Mouse (Mus musculus): ENCODE results near the gene Casp6.

Gene Casp6

GRCm38 (mm10) chr3:129923581-129923980 is 22.4 kb downstream of the Casp6 start:
- no peak for DNase-seq (ENCODE audit: low spot score)

- DNase-seq (ENCODE audit: low spot score): no peak
These were observed 24.6 kb downstream of the Casp6 start for GRCm38 (mm10) chr3:129925861-129926260.

GRCm38 (mm10) chr3:129930213-129930778 is 29.1 kb downstream of the Casp6 start:
- no peak for DNase-seq (ENCODE audit: low spot score)

GRCm38 (mm10) chr3:129932443-129932842 is 31.2 kb downstream of the Casp6 start:
- DNase-seq (ENCODE audit: low spot score): no peak

GRCm38 (mm10) chr3:129936561-129936960 is 35.3 kb downstream of the Casp6 start:
- no peak for DNase-seq (ENCODE audit: low spot score)

GRCm38 (mm10) chr3:129937848-129938247 is 36.6 kb downstream of the Casp6 start:
- DNase-seq (ENCODE audit: low spot score): no peak

- no peak for DNase-seq (ENCODE audit: low spot score)
These were observed 37.8 kb downstream of the Casp6 start for GRCm38 (mm10) chr3:129939058-129939457.

GRCm38 (mm10) chr3:129940780-129941179 is 39.6 kb downstream of the Casp6 start:
- no peak for DNase-seq (ENCODE audit: low spot score)

- no peak for DNase-seq (ENCODE audit: low spot score)
These were observed 40.1 kb downstream of the Casp6 start for GRCm38 (mm10) chr3:129941291-129941690.

- no peak for DNase-seq (ENCODE audit: low spot score)
These were observed 42.6 kb downstream of the Casp6 start for GRCm38 (mm10) chr3:129943813-129944212.

GRCm38 (mm10) chr3:129946217-129946914 is 45.1 kb downstream of the Casp6 start:
- DNase-seq (ENCODE audit: low spot score): no peak

GRCm38 (mm10) chr3:129948359-129948758 is 47.1 kb downstream of the Casp6 start:
- no peak for DNase-seq (ENCODE audit: low spot score)

- DNase-seq (ENCODE audit: low spot score): no peak
These were observed 48.0 kb downstream of the Casp6 start for GRCm38 (mm10) chr3:129949158-129949773.

GRCm38 (mm10) chr3:129953296-129953695 is 52.1 kb downstream of the Casp6 start:
- no peak for DNase-seq (ENCODE audit: low spot score)

- DNase-seq (ENCODE audit: low spot score): no peak
These were observed 61.3 kb downstream of the Casp6 start for GRCm38 (mm10) chr3:129962533-129962932.

All from yolk sac, embryonic 10.5 days (tissue).